Mouse (Mus musculus): ENCODE measurements around the gene Rrp15. TPM values are rescaled to one million over a fixed set of nuclear protein-coding genes. Genes with fewer than 3 reads are reported as not detected.

Rrp15 gene
- total RNA-seq, 2 experiments from 2014 or later = 24.0 to 25.0 TPM

DNA sequence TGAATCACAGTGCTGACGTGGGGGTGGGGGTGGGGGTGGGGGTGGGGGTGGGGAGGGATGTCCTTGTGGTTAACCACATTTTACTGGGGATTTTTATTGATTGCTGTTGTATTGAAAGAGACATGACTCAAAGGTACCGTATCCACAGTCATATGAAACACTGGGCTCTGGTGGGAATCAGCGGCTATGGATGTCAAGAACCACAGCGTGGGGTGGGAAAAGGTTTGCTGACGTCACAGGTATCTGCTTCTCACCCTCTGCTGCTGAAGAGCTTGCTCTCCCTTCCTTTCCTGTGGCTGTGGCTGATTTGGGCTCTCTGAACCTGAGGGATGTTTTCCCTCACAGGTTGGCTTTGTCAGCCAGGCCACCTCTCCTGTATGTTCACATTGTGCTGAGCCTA is 73.0 kb downstream of the Rrp15 start:
- no peak for DNase-seq (ENCODE audit: low spot score in 2 of 2)

- DNase-seq (ENCODE audit: low spot score in 2 of 2) = no peak
Observed at GRCm38 (mm10) chr1:186675263-186675662, 73.9 kb downstream of the Rrp15 start.

GRCm38 (mm10) chr1:186674621-186675020 is 74.5 kb downstream of the Rrp15 start:
- no peak for DNase-seq (ENCODE audit: low spot score in 2 of 2)

DNA sequence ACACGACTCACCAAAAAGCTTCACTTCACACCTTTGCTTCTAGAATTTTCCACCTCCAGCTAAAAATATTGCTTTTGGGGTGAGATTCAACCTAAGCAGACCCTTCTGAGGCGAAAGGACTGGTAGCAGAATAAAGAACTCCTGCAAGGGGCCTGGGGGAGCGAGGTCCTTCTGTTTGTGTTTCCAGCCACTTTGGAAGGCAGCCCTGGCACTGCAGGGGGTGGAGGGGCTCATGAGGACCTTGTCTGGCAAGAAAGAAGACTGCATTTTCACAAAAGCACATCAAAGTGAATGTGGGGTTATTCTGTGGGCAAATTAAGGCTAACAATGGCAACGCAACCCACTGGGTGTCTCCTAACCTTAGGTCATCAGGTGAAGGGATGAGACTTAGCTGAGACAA is 76.0 kb downstream of the Rrp15 start:
- no peak for DNase-seq (ENCODE audit: low spot score in 2 of 2)

Other genes with a start within 250 kb of the Rrp15 start
- 10 to 100 TPM; 37.3 to 39.4 TPM for gene Tgfb2, start 43.4 kb downstream of the Rrp15 start, total RNA-seq (2021)
- gene D1Pas1, start 218.1 kb upstream of the Rrp15 start, total RNA-seq (2021) = not detected